Mouse (Mus musculus): ENCODE data around the gene Myh9. TPM values are rescaled to one million over a fixed set of nuclear protein-coding genes. Genes with fewer than 3 reads are reported as not detected.

Gene Myh9
- polyA plus RNA-seq, 1 experiment: 1,641 TPM

DNA sequence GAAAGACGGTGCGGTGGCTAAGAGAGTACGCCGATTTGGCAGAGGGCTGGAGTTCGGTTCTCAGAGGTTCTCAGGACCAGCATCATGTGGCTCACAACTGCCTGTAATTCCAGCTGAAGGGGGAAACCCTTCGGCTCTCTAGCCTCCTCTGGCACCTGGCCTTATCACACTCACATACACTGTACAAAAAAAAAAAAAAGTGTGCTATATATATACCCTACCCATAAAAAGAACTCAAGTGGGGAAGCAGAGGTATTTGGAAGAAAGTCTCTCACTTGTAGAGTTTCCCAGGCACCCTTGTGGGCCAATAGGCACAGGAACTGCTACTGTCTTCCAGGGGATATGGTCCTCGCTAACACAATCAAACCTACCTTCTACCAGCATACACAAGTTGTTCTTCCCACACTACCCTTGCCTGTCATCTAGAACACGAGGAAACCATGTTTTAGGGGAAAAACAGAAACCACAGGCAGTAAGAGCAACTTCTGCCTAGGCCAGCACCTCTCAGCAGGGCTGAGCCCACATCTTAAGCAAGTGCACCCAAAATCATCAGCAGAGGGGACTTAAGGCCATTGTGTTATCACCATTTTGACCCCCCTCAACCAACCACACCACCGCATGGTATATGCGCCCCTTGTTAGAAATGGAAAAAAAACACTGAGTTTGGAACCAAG is 4.4 kb downstream of the Myh9 start:
- Histone ChIP-seq H3K4me3 (replicated peaks) (peak overlapping the region; percentile 99), H3K9me3 (no peaks in the 10 kb centered on the region), H3K27me3 (replicated peaks) (no peaks in the 10 kb centered on the region), H3K36me3 (replicated peaks; ENCODE audit: low read length) (peaks cover 86% of the 10 kb centered on the region), H3K4me1 (peaks cover 63% of the 10 kb centered on the region)
- no peak for TF ChIP-seq GATA1 (IDR thresholded peaks at IDR 0.05; ENCODE audit: borderline replicate concordance, low read length)
- TF ChIP-seq FLI1 (IDR thresholded peaks at IDR 0.05; ENCODE audit: low read length): no peak

DNA sequence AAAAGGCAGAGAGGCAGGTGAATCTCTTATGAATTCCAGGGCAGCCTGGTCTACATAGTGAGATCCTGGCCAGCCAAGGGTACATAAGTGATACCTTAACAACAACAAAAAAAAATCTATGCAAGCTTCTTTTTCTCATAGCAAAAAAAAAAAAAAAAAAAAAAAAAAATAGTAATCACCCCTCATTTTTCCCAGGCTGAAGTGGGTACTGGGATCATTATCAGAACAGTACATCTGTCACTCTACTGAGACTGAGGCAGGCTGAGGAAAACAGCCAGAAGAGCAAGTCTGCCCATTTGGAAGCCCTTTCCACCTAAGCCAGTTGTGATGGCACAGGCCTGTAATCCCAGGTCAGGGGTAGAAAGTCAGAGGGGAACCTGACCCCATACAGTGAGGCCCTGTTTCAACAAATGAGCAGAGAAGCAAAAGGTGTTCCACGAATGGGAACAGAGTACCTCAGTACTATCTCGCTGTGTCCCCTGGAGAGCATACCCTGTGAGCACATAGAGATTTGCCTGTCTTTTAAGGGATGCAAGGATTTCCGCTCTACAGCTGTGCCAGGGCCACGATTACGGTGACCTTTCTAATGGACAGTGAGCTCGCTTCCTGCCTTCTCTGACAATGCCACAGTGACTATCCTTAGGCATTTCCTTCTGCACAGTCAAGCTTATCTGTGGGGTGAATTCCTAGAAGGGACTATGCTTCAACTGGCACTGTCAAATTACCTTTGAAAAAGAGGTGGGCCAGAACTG is 5.1 kb downstream of the Myh9 start:
- TF ChIP-seq FLI1 (IDR thresholded peaks at IDR 0.05; ENCODE audit: low read length): 0 out of 2 replicates have a peak, but pooled peaks have one; percentile 24
- peak; percentile 56; the same call in 2 of the 3 replicates for TF ChIP-seq GATA1 (IDR thresholded peaks at IDR 0.05; ENCODE audit: borderline replicate concordance, low read length)
- H3K4me3 ChIP-seq (replicated peaks): peak overlapping the region; percentile 99
- H3K9me3 ChIP-seq: no peaks in the 10 kb centered on the region
- peaks cover 68% of the 10 kb centered on the region for H3K4me1 ChIP-seq
- H3K36me3 ChIP-seq (replicated peaks; ENCODE audit: low read length): peaks cover 93% of the 10 kb centered on the region
- no peaks in the 10 kb centered on the region for H3K27me3 ChIP-seq (replicated peaks)

DNA sequence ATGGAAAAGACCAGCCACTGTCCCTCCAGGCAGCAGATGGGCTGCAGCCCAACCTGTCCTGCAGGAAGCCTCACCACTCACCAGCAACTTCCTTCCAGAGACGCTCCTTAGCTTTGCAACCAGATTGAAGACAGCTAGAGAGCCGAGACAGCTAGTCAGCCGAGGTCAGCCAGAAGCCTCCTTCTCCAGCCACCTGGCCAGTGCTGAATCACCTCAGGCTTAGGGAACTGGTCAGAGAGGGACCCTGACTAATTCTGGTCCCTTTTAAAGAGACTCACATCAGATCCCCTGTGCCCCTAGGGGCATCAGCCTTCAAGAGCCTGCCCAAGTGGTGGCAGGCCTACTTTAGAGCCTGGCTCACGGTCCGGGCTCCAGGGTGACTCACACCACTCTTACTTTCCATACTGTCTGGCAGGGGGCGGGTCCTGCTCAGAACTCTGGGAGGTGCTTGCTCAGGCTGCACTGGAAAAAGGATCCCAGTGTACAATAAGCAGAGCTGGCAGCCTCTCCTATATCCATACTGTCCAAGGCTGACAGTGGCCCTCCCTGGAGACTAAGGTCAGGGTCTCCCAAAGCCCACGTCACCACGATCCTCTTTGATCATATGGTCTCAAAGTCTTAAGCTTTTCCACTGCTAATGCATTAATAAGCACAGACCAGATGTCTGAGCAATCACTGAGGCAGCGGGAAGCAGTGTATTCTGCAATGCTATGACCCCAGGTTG is 5.9 kb downstream of the Myh9 start:
- peaks cover 95% of the 10 kb centered on the region for H3K36me3 ChIP-seq (replicated peaks; ENCODE audit: low read length)
- no peaks in the 10 kb centered on the region for H3K27me3 ChIP-seq (replicated peaks)
- peak overlapping the region; percentile 99 for H3K4me3 ChIP-seq (replicated peaks)
- H3K9me3 ChIP-seq: no peaks in the 10 kb centered on the region
- no peak for TF ChIP-seq FLI1 (IDR thresholded peaks at IDR 0.05; ENCODE audit: low read length)
- TF ChIP-seq GATA1 (IDR thresholded peaks at IDR 0.05; ENCODE audit: borderline replicate concordance, low read length): no peak
- H3K4me1 ChIP-seq: peaks cover 76% of the 10 kb centered on the region

DNA sequence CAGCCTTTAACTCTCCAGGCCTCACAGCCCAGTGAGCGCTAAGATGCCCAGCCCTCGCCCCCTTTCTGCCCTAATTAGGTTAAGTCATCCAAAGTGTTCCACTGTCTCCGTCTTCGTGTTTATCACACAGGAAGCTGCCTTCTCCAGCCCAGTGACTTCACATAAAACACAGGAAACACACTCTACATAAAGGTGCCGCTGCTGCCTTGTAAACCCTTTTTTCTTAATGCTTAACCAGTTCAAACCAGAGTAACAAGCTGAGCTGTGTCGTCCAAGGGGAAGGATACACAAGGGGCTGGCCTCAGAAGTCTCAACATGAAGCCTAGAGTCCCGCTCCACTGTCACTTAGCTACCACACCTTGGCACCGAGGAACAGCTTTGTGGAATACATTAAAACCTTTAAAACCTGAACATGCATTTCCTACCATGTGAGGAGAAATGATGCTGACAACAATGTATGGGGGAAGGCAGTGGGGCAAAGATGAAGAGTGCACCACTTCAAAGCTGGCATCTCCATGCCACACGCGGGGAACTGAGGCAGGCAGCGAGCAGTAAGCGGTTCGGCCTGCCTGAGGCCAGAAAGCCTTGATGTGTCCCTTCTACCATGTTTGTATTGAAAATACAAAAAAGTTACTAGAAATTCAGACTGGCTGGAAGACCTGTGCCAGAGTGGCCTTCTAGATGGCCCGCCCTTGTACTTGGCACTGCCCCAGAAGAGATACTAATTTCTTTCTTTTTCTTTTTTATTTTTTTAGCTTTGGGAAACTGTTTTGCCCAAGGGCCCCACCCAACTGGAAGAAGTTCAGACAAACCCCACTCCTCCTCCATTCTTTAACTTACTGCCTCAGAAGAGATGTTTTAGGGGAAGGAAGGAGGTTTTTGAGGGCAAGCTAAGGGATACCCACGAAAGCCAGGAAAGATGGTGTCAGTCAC is 7.4 kb downstream of the Myh9 start:
- TF ChIP-seq GATA1 (IDR thresholded peaks at IDR 0.05; ENCODE audit: borderline replicate concordance, low read length) (no peak), FLI1 (IDR thresholded peaks at IDR 0.05; ENCODE audit: low read length) (peak; percentile 68; the same call in 1 of the 2 replicates)
- peaks cover 90% of the 10 kb centered on the region for H3K4me1 ChIP-seq
- peaks cover 96% of the 10 kb centered on the region for H3K36me3 ChIP-seq (replicated peaks; ENCODE audit: low read length)
- H3K27me3 ChIP-seq (replicated peaks): no peaks in the 10 kb centered on the region
- H3K4me3 ChIP-seq (replicated peaks): peak overlapping the region; percentile 99
- no peaks in the 10 kb centered on the region for H3K9me3 ChIP-seq

DNA sequence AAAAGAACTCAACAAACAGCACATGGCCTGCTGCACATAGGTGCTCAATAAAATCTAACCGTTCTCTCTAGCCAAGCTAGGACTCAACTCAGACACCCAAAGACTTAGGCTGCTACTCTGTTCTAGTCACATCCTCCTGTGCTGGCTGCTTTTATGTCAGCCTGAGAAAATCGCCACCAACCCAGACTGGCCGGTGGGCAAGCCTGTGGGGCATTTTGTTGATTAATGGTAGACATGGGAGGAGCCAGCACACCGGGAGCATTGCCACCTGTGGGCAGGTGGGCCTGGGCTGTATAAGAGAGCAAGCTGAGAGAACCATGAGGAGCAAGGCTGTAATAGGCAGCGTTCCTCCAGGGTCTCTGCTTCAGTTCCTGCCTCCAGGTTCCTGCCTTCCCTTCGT is 8.2 kb downstream of the Myh9 start:
- H3K4me1 ChIP-seq: peaks cover 99% of the 10 kb centered on the region
- H3K4me3 ChIP-seq (replicated peaks): peak overlapping the region; percentile 99
- H3K9me3 ChIP-seq: no peaks in the 10 kb centered on the region
- H3K36me3 ChIP-seq (replicated peaks; ENCODE audit: low read length): peaks cover 96% of the 10 kb centered on the region
- no peak for TF ChIP-seq GATA1 (IDR thresholded peaks at IDR 0.05; ENCODE audit: borderline replicate concordance, low read length)
- TF ChIP-seq FLI1 (IDR thresholded peaks at IDR 0.05; ENCODE audit: low read length): no peak
- H3K27me3 ChIP-seq (replicated peaks): no peaks in the 10 kb centered on the region

DNA sequence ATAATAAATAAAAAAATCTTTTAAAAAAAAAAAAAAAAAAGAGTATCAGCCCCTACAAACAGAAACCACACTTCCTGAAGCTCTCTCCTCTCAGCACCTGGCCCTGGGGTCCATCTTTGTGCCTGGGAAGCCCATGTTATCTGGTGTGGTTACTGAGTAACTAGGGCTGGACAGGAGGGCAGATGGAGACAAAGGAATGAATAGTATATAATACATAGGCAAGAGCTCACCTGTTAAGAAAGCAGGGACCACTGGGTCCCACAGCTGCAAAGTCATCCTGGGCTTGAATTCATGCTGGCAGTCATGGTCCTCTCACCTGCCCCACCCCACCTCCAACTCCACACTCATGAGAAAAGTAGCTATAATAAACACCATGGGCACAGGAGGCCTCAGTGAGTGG is 8.9 kb downstream of the Myh9 start:
- Histone ChIP-seq H3K36me3 (replicated peaks; ENCODE audit: low read length) (peaks cover 95% of the 10 kb centered on the region), H3K27me3 (replicated peaks) (no peaks in the 10 kb centered on the region), H3K4me1 (peaks cover 100% of the 10 kb centered on the region), H3K4me3 (replicated peaks) (peak overlapping the region; percentile 99), H3K9me3 (no peaks in the 10 kb centered on the region)
- TF ChIP-seq GATA1 (IDR thresholded peaks at IDR 0.05; ENCODE audit: borderline replicate concordance, low read length): no peak

DNA sequence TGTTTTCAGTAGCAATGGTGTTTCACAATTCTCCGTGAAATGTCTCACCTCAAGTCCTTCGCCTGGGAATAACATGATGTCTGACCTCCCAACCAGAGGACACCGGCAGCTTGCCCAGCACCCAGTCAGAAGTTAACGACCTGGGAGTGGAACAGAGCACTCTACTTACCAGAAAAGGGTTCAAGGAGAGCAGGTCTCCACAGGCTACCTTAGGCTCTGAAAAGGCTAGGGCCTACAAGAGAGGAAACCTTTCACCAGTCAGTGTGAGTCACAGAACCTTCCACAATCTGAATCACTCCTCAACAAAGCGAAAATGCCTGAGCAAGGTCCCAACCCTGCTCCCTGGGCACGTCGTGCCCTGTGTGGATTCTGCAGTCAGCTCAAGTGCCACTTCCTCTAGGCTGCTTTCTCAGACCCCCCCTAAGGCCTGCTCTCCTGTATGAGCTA is 9.5 kb downstream of the Myh9 start:
- Histone ChIP-seq H3K27me3 (replicated peaks) (no peaks in the 10 kb centered on the region), H3K4me3 (replicated peaks) (peak overlapping the region; percentile 88), H3K4me1 (peaks cover 100% of the 10 kb centered on the region), H3K36me3 (replicated peaks; ENCODE audit: low read length) (peaks cover 95% of the 10 kb centered on the region), H3K9me3 (no peaks in the 10 kb centered on the region)
- TF ChIP-seq FLI1 (IDR thresholded peaks at IDR 0.05; ENCODE audit: low read length) (no peak), GATA1 (IDR thresholded peaks at IDR 0.05; ENCODE audit: borderline replicate concordance, low read length) (no peak)

DNA sequence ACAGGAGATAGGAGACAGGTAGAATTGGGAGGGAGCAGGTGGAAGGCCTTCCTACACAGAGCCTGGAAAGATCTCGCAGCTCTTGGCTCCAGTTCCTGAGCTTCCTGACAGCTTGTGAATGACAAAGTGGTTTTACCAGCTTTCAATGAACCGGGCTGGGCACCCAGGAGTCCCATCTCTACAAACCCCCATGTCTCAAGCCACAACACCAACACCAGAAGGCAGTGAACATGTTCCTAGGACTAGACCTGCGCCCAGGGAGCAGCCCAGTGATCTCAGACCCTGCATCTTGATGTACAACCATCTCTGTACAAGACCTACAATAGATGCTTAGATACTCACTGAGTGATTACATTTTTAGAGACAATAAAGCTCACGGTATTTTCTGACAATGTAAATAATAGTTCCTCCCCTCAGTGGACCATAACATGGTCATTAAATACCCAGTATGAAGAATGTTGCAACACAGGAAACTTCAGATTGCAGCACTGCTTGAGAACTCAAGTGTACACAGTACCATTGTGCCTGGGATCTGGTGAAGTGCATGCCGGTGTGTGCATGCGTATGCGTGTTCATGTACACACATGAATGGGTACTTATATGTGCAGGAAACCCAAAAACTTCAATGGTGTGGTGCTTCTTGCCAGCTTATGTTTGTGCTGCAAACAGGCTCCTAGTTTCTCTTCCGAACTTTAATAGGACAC is 10.1 kb downstream of the Myh9 start:
- TF ChIP-seq FLI1 (IDR thresholded peaks at IDR 0.05; ENCODE audit: low read length): no peak
- no peak for TF ChIP-seq GATA1 (IDR thresholded peaks at IDR 0.05; ENCODE audit: borderline replicate concordance, low read length)
- Histone ChIP-seq H3K36me3 (replicated peaks; ENCODE audit: low read length) (peaks cover 95% of the 10 kb centered on the region), H3K4me1 (peaks cover 100% of the 10 kb centered on the region), H3K9me3 (no peaks in the 10 kb centered on the region), H3K27me3 (replicated peaks) (no peaks in the 10 kb centered on the region), H3K4me3 (replicated peaks) (peak overlapping the region; percentile 88)

All from megakaryocyte, embryonic 14.5 days (primary cell).